Mouse (Mus musculus): Measurements from ENCODE around the gene Zfpl1. TPM values are rescaled to one million over a fixed set of nuclear protein-coding genes. Genes with fewer than 3 reads are reported as not detected.
A peak's percentile ranks its signal among the peaks of the same experiment; 100 is the strongest.
"Not testable (repeated sequence)": the region's sequence is repeated elsewhere in the genome, so short reads cannot be mapped to it uniquely, and the experiment has no call there.

The Zfpl1 gene
- polyA plus RNA-seq, 1 experiment = 81.2 TPM

GRCm38 (mm10) chr19:6058966-6059365 is 25.8 kb downstream of the Zfpl1 start:
- DNase-seq (ENCODE audit: low spot score) = no peak

- DNase-seq (ENCODE audit: low spot score) = no peak
Observed at GRCm38 (mm10) chr19:6058513-6058912, 26.2 kb downstream of the Zfpl1 start.

DNA sequence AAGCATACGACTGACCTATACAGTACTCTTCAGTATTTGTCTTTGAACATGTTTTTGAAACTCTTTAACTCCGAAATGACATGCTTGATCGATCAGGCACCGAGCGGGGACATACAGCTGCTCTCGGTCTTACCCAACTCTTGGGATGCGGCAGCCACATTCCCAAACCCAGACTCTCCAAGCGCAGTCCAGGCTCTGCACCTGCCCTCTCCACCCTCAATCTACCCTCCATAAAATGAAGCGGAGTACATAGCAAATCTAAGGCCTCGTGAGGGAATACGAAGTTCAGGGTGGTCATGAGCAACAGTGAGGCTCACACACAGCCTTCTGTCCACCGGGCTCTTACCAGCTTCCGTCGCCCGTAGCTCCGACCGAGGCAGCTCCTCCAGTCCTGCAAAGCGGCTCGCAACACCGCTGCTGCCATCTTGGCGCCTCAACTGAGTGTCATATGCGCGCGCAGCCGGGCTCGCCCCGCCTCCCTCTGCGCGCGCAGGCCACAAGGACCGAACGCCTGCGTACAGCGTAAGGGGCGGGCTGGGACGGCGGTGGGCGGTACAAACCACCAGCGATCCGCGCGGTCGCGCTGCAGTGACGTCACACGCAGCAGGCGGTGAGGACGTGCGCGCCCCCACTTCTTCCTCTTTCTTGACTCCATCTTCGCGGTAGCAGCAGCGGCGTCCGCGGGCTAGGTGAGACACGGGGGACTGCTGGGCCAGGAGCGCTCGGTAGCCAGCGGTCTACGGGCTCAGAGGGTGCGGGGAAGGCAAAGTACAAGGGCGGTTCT is 27.3 kb downstream of the Zfpl1 start, which contains the start of the genes Mrpl49 and Fau:
TSS of gene Mrpl49 (minus strand) at position 473 of the 784 bp plus-strand sequence.
TSS of gene Fau (plus strand) at position 532 of the 784 bp plus-strand sequence.
- peak; percentile 95 for DNase-seq (ENCODE audit: low spot score)

GRCm38 (mm10) chr19:6056696-6057095 is 28.1 kb downstream of the Zfpl1 start:
- no peak for DNase-seq (ENCODE audit: low spot score)

DNA sequence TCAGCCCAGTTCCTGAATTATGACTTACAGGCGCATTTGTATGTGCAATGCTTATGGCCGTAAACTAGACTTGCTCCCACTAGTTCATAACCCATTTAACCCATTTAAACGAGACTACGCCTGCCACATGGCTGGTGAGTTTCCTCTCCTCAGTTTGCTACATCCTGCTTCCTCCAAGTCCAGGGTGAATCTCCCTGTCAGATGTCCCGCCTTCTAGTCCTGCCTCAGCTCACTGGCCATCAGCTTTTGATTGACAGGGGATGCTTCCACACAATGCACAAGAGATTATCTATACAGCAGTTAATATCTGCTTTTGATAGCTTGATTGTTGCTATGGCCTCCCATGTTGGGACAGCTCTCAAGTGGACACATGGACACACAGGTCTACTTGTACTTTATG is 30.5 kb downstream of the Zfpl1 start:
- no peak for DNase-seq (ENCODE audit: low spot score)

DNA sequence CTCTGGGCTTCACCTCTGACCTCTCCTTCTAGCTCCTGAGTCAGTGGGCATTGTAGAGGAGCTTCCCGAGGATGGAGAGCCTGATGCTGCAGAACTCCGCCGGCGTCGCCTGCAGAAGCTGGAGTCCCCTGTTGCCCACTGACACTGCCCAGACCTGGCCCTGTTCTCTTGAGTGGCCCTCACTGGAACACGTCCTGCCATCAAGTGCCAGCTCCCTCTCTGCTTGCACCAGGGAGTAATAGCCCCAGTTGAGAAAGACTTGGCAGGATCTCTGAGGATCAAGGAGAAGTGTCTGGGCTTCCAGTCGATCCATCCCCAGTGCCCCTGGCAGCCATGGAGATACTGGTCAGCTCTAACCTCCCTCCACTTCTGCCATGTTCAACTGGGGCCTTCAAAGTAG is 32.2 kb downstream of the Zfpl1 start:
- DNase-seq (ENCODE audit: low spot score) = no peak

- DNase-seq (ENCODE audit: low spot score) = no peak
Observed at GRCm38 (mm10) chr19:6048681-6049410, 35.9 kb downstream of the Zfpl1 start.

DNA sequence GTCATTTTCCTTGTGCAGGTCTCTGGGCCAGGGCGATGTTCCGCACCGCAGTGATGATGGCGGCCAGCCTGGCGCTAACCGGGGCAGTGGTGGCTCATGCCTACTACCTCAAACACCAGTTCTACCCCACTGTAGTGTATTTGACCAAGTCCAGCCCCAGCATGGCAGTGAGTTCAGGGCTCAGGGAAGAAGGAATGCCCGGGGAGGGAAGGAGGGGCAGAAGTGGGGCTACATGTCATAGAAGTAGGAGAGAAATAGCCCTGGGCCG is 36.9 kb downstream of the Zfpl1 start:
- DNase-seq (ENCODE audit: low spot score) = no peak

DNA sequence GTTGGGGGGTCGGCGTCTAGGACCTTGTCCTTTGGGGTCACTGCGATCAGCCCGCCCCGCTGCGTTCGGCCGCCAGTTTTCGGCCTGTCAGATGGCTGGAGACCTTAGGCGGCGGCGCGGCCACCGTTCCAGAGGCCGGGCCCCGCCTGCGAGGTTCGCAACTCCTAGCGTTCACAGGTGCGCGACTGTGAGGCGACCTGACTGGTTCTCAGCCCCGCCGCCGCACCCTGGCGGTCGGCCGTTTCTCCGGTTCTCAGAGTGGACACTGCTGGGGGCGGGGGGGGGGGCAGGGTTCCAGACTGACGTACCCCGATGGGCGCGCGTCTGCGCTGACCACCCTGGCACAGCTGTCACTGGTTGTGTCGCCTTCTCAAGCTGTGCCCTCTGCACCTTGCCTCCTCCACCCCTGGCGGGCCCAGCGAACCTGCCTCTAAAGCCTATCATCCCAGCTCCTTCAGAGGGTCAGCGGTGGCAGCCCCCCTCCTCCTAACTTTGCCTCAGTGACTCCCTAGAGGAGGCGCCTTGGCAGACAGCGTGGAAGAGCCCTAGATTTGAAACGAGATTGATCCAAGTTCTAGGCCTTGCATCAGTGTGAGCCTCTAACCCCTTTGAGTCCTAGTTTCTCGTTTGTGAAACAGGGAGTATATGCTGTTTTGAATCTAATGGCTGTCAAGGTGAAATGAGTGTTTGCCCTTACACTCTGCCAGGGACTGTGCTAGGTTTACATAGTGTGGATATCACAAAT is 37.4 kb downstream of the Zfpl1 start:
- no peak for DNase-seq (ENCODE audit: low spot score)

DNA sequence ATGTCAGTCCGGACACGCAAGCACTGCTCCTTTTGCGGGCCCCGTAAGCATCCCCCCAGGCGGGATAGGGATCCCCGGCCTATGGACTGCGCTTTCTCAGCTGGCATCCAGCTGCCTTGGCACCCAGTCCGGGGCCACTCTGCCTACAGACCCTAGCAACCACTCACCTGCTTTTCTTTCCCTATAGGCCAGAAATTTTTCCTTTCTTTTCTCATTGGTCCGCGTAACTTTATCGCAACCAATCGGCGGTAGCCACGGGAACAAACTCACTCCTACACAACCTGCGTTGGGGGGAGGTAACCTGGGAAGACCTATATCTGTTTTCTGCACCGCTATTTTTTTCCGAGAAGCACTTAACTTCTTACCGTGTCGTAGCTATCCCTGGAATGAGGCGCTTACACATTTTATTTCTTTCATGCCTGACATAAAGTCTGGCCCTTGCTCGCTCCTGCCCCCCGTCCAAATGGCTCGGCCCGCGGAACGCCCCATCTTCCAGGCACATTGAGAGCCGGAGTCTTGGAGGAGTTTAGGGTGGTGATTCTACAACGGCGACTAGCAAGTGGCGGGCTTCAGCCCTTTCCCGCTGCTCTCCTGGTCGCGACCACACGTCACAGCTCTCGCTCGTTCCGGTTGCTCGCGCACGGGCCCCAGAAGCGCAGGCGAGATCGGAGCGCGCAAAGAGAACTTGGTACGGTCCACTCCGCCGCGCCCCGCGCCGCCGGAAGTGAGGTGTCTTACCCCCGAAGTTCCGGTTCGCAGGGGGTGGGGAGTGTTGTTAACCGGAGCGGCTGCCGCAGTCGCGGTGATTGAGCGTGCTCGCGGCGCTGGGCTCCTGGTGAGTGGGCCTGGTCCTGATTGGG is 38.2 kb downstream of the Zfpl1 start, which contains the start of gene Syvn1:
TSS of gene Syvn1 (plus strand) at position 283 of the 860 bp plus-strand sequence.
- DNase-seq (ENCODE audit: low spot score) = peak; percentile 92

DNA sequence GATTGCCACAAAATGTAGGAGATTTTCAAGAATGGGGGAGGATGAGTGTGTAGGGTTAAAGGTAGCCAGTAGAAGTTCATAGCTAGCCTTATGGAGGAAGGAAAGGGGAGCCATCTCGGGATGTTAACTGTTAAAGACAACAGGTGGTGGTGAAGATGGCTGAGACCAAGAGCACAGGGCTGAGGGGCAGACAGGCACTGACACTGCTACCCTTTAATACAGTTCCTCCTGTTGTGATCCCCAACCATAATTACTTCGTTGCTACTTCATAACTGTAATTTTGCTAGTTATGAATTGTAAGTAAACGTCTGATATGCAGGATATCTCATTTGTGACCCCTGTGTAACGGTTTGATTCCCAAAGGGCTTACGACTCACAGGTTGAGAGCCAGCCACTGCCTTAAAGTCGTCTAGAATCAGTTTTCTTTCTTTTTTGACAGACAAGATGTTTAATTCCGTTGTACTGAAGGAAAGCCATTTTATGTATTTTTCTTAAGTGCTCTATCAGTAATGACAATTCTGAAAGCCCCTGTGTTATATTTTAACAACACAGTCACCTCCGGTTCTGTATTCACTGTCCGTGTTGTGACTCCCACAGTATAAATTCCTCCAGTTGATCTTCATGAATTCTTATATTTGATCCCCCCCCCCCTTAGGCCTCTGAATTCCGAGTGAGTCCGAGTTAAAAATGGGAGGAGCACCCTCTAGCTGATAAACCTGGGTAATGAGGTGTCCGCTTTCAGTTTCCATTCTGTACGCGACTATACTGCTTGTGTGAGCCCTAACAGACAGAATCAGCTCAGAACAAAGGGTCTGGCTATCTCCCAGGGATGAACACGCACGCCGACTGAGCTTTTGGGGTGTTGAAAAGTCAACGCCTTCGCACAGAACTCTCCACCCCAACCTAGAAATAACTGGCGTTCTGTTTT is 39.1 kb downstream of the Zfpl1 start:
- no peak for DNase-seq (ENCODE audit: low spot score)

GRCm38 (mm10) chr19:6044102-6044501 is 40.7 kb downstream of the Zfpl1 start:
- DNase-seq (ENCODE audit: low spot score) = not testable (repeated sequence)

- no peak for DNase-seq (ENCODE audit: low spot score)
Observed at GRCm38 (mm10) chr19:6042293-6042692, 42.5 kb downstream of the Zfpl1 start.

- DNase-seq (ENCODE audit: low spot score) = no peak
Observed at GRCm38 (mm10) chr19:6040002-6040401, 44.8 kb downstream of the Zfpl1 start.

DNA sequence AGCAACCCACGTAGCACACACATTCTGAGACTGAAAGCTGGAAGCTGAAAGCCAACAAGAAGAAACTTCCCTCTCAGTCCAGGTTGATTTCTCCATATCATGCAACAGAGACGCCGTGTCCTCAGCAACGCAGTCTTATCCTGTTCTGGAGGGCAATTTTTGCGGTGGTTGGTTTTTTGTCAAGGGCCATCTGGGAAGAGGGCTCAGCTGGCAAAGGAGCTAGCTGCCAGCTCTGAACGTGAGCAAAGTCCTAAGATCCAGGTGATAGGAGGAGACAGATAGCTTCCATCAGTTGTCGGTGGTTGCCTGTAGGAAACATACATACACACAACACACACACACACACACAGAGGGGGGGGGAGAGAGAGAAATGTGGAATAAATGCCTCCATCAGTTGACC is 46.4 kb downstream of the Zfpl1 start:
- DNase-seq (ENCODE audit: low spot score) = no peak

DNA sequence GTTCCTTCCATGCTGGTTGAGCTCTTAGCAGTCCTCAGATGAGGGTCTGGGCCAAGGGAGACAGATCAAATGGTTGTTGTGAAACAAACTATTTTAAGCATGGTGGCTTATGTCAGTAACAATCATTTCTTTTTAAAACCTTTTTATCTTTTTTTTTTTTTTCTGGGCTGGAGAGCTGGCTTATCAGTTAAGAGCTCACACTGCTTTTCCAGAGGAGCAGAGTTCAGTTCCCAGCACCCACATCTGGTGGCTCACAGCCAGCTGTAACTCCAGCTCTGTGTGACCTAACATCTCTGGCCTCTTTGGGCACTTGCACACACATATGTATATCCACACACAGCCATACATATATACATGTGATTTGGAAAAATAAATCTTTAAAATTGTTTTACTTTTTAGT is 47.1 kb downstream of the Zfpl1 start:
- DNase-seq (ENCODE audit: low spot score) = no peak

- no peak for DNase-seq (ENCODE audit: low spot score)
Observed at GRCm38 (mm10) chr19:6035966-6036585, 48.7 kb downstream of the Zfpl1 start.
